Mouse (Mus musculus) liver, adult 10 weeks (tissue): Measurements from ENCODE around the gene Psmd14. TPM values are rescaled to one million over a fixed set of nuclear protein-coding genes. Genes with fewer than 3 reads are reported as not detected.

Experiments used
- polyA plus RNA-seq: library from polyadenylated mRNA; stranded (reverse); fragments of 350-450 nt; fragmentation: Illumina TruSeq; extraction: RNeasy Lipid Tissue Mini Kit (QIAGEN cat#74804); gene quantifications from one replicate; pipeline ENCODE4 v1.2.3, GENCODE M21; 2014; ENCODE audit warnings: low read depth, low replicate concordance

Gene Psmd14
- 215 TPM for polyA plus RNA-seq

GRCm38 (mm10) chr2:61711108-61712040, at the start of gene Psmd14:
TSS of gene Psmd14 (plus strand) at chr2:61711694.

DNA sequence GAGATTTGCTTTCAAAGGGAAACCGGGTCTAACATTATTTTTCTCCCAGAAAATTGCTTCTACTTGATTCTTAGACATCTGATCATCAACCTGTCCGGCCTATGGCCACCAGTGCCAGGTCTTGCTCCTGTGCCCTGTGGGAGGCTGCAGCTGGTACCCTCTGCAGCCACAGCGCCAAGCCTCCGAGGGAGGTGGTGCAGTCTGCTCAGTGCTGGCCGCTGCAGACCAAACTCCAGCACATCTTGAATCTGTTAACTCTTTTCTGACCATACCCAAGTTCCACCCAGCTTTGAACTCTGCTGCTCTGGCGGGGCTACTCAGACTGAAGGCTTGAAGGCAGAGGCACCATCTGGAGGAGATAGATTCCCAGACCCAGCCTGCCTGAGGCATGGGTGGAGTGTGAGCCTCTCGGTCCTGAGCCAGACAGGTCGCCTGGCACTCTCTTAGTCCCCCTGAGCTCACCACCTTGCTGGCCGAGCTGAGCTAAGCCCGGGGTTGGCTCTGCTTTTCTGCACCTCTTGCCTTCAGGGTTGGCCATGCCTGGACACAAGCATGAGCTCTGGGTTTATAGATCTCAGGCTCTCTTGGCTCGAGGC, 91.3 kb downstream of the Psmd14 start, which contains the start of gene Tbr1:
Tbr1 (plus strand) TSS at position 275 of the 596 bp plus-strand sequence.

Other genes starting within 250 kb of the Psmd14 start
- gene Tank, start 133.1 kb upstream of the Psmd14 start, polyA plus RNA-seq: 45.5 TPM
- not detected for gene Tbr1, start 91.2 kb downstream of the Psmd14 start, polyA plus RNA-seq